Mouse (Mus musculus) C2C12 (cell line): ENCODE results near the gene F2.

Experiments
- CEBPB ChIP-seq: IDR thresholded peaks from one replicate; pipeline ENCODE4 v1.6.1; 2011; ENCODE audit warnings: low read depth, mild to moderate bottlenecking, control low read depth, moderate library complexity
- CTCF ChIP-seq: IDR thresholded peaks from one replicate; pipeline ENCODE4 v1.5.1; 2011; ENCODE audit not compliant: control insufficient read depth, insufficient read depth, insufficient read length
- MAX ChIP-seq: IDR thresholded peaks from one replicate; pipeline ENCODE4 v1.6.1; 2011; ENCODE audit warnings: mild to moderate bottlenecking, control low read depth
- MYOD1 ChIP-seq: IDR thresholded peaks from one replicate; pipeline ENCODE4 v1.6.1; 2011; ENCODE audit warnings: low read depth; ENCODE audit not compliant: control insufficient read depth, insufficient read length
- MYOG ChIP-seq: IDR thresholded peaks from one replicate; pipeline ENCODE4 v1.6.1; 2011; ENCODE audit not compliant: control insufficient read depth, insufficient read length; ENCODE audit errors: extremely low read depth
- USF1 ChIP-seq: IDR thresholded peaks from one replicate; pipeline ENCODE4 v1.6.1; 2011; ENCODE audit warnings: low read depth, mild to moderate bottlenecking, control low read depth, moderate library complexity

DNA sequence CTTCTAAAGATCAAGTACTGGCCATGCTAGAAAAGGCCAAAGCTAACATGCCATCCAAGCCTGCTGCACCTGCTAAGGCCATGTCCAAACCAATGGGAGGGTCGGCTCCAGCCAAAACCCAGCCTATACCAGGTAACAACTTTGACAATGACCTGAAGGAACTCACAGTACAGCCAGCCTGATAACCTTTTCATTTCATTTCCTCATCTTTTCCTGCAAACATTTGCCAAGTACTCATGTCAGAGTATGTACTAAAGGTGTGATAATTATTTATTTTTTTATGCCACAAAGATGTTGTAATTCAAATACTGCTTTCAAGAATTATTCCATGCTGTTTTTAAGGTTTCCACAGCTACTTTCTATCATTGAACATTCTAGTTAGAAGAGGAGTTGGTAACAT is 50.0 kb downstream of the F2 start:
- no peak for TF ChIP-seq CTCF
- TF ChIP-seq MAX = no peak
- TF ChIP-seq USF1 = no peak
- no peak for TF ChIP-seq MYOD1
- TF ChIP-seq MYOG = no peak
- TF ChIP-seq CEBPB = no peak
